Mouse (Mus musculus) layer of hippocampus, postnatal 25 days (tissue): ENCODE results near the gene Alk. TPM values are rescaled to one million over a fixed set of nuclear protein-coding genes. Genes with fewer than 3 reads are reported as not detected.
A peak's percentile ranks its signal among the peaks of the same experiment; 100 is the strongest.

Source experiments
- DNase-seq, 2 experiments: peaks; one replicate each; pipeline ENCODE4 v3.0.0; 2022; ENCODE audit warnings: mixed read lengths in 2 of 2, low spot score in 1 of 2; ENCODE audit errors: extremely low spot score in 1 of 2
- total RNA-seq, 2 experiments: library from RNA; stranded (reverse); gene quantifications; 2 replicates each; pipeline ENCODE4 v1.2.3; 2021

Gene Alk
- total RNA-seq, 2 experiments from 2014 or later = 5.8 to 6.1 TPM

DNA sequence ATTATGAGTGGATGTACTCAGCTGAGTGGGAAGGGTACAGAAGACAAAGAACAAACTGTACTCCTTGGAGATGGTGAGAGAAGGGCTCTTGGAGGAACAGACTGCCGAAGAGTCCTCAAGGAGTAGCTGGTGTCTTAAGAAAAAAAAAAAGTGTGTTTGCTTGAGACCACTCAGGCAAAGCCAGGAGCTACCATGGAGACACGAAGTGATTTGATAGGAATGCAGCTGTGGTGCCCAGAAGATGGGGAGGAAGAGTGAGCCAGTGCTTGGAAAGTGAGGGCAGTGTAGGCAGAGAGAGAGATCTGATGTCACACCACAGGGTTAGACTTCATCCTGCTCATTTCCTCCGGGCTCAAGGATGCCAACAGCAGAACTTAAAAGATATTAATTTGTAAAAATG lies 613.2 kb downstream of the Alk start:
- DNase-seq = no peak

DNA sequence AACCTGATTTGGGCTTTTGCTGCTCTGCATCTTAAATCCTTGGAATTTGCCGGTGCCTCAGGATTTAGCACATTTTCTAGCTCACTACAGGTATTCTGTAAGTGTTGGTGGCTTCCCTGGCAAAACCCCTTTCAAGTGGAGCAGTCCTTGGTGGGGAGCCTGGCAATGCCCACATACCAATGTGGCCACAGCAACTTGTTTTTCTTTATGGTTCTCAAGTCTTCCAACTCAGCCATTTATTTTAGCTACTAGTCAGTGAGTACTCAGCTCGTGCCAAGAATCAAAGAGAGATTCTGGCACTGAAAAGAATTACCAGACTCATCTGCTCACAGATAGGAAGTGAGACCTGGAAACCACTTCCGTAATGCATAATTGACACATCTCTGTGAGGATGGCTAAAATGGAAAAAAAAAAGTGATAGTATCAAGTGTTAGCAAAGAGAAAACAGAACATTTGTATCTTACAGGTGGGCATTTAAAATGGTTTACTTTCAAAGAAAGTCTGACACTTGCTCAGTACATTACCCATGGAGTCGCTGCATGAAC lies 614.2 kb downstream of the Alk start:
- no peak for DNase-seq

DNA sequence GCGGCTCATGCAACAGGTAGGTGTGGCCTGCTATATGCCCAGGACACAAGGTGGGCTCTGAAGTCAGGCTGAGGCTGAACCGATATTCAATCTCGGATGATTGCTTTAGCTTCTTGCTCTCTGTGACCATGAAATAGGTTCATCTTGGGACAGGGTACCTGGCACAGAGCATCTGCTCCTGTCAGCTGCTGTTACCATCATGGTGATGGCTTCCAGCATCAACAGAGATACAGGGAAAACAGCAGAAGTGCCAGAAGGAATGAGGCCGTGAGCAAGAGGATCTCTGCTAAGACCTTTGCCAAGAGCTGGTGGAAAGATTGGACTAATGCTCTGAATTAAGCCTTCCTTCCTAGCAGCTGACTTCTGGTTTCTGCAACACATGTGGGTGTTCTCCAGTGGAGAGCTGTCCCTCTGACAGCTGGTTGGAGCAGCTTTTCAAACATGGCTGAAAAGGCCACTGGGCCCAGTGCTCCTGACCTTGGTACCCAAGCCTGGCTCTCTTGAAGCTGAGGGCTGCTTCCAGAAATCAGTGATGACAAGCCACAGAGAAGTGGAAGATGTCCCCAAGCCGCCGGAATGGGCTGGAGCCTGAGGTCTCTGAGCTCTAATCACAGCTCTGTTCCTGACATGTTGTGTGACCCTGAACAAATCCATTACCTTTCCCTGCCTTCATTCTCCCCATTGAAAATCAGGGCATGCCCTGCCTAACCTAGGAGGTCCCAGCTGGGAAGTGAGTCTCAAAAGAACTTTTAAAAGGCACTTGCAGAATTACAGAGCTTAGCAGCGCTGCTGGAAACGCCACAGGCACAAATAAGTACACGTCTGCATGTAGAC lies 615.5 kb downstream of the Alk start:
- no peak for DNase-seq

DNA sequence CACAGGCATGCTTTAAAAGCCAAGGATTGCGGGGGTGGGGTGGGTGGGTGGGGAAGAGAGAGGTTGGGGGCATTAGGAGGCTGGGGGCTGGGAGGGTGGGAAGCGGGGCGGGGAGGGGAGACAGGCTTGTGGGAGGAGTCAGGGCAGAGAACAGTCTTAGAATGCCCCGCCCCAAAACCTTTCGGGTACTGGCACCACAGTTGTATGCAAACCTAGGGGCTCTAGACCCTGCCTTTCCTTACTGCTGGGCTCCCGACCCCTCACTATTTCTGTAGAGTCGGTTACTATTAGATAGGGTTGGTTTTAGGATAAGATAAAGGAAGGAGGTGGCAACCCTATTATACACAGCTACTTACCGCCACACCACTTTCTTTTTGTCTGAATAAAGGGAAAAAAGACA lies 617.4 kb downstream of the Alk start:
- no peak for DNase-seq

DNA sequence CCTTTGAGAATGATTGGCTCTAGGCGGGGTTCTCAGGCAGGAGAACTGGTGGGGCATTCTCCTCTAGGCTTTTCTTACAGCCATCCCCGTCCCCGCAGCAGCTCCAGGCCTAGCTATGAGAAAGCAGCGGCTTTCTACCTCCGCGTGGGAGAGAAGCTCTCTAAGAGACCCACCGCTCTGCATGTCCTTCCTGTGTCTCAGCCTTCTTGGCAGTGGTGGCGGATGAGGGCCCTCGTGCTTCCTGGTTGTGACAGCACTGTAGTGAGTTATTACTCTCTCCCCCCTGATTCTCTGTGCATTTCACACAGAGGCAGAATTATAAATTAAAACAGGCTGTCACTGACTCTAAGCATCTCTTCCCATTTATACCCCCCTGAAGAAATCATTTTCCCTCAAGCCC lies 618.0 kb downstream of the Alk start:
- DNase-seq = no peak

DNA sequence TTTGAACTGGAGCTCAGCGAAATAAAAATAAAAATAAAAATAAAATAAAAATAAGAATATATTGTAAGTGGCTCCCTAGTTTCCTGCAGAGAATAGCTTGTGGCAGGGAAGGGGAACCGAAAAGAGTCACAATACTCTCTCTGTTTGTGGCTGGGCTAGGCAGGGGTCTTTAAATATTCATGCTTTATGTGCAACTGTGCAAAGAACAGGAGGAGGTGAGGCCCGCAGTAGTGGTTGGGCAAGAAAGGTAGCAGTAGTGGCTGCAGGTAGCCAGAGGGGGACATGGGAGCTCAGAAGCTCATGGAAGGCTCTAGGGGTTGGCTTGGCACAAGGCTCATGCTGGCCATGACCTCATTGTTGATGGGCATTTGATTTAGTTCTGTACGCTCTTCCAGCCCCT lies 623.2 kb downstream of the Alk start:
- no peak for DNase-seq

DNA sequence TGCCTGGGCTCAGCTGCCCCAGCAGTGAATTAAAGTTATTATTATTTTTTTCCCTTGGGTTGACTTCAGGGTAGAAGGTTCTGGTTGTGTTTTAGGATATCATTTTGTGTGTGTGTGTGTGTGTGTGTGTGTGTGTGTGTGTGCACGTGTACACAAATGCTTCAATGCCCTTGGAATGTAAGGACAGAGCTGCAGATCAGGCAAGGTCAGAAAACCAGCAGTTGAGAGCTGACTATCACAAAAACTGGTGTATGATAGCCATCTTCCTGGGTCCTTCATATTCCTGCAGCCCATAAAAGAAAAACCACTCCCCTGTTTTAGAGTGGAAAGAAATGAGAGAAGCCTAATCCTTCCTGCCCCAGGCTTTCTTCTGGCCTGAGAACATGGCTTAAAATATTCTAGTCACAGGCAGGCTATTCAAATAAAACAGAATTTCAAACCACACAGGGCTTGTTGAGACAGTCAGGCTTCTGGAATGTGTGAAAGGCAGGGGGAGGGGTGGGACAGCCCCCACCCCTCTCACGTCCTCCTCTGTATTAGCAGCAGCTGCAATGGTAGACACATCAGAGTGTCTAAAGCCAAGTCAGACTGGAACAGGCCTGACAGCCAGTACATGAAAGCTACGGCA lies 623.8 kb downstream of the Alk start:
- DNase-seq = no peak

DNA sequence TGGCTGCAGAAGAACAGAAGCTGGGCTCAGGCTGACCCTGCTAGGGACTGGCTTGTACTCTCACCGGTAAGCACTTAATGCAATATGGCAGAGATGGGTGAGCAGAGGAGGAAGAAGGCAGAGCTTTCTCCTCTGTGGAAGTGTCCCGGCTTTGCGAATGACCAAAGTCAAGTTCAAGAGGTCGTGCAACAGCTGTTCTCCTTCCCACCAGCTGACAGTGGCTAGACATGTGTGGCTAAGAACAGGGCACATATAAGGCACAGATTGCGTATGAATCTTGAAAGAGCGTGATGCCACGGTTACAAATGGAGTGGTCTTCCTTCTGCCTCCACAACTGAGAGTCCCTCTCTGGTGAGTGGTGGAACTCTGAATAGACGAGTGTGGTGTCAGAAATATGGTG lies 625.3 kb downstream of the Alk start:
- DNase-seq = no peak

DNA sequence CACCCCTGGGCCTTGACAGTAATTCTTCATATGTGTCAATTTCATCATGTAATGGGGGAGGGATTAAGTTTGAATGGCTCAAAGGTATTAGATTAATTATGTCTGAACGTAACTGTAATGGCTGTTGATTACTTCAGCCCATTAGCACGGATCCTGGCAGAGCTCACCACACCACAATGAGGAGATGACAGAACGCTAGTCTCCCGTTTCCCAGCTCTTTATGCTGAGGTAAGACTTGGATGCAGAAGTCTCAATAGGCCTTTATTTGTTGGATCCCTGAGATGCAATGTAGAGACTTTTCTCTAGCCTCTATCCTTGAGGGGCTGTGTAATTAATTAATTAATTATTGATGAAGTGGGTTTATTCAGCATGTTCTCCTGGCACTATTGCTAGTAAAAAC lies 627.8 kb downstream of the Alk start:
- no peak for DNase-seq

DNA sequence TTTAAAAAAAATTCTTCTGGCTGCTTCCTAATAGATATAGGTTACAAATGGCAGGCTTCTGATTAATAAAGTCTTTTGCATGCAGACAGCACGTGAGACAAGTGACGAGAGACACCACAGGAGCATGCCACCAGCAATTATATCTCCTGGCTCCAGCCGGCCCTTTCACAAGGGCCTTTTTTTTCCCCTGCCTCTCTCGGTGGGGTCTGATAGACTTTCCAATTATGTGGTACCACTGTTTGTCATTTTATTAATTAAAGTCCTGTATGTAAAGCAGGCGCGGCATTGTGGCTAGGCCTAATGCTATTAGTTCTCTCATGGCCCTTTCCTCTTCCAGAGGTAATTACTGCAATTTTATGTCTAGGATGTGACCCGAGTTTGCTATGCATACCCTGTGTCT lies 630.7 kb downstream of the Alk start:
- no peak for DNase-seq

DNA sequence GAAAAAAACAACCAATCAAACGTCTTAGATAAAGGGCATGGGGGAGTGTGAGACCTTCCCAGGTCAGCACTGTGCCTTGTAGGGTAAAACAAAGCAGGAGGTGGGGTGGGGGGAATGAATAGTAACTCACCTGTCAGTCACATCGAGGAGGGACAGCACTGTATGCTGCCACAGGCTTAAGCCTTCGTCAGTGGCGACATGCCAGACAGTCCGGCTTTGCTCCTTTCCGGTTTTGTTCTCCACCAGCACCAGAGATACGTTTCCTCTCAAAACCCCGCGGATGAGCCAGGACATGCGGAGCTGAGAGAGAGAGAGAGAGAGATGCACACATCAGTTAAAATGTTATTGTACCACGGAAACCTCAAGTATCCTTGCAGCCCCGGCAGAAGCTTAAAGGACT lies 637.1 kb downstream of the Alk start:
- no peak for DNase-seq

DNA sequence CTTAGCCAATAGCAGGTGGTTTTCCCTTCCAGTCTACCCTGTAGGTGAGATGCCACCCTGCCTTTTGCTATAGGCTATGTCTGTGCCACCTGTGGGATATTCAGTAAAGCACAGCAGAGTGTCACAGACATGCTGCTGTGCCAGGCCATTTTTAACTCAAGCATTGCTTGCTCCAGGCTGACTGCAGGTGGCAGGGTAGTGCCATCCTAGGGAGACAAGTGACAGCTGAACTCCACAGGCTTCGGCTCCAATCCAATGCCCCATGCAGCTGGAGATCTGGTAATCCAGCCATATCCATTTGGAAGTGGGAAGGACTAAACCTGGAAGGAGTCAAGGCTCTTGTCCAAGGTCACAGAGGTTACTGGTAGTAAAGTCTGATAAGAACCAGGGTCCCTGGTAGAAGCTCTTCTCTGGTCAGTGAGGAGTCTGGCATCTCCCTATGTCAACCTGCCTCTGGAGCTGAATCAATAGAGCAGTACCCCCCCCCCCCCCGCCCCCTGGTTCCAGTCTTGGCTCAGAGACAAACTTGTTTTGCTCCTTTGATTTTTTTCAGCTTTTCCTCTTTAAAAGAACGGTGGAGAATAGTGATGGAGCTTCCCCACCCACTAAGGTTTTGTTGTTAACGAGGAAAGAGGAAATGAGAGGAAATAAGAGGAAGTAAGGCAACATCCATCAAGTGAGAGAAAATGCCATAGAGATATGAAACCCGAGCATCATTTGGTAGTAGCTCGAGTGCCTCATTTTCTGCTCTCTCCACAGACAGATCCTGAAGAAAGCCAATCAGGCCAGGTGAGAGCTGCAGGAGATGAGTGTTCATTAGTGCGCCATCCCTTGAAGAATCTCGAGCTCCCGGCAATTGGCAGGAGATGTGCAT lies 638.5 kb downstream of the Alk start:
- DNase-seq = peak; percentile 41 to 57

DNA sequence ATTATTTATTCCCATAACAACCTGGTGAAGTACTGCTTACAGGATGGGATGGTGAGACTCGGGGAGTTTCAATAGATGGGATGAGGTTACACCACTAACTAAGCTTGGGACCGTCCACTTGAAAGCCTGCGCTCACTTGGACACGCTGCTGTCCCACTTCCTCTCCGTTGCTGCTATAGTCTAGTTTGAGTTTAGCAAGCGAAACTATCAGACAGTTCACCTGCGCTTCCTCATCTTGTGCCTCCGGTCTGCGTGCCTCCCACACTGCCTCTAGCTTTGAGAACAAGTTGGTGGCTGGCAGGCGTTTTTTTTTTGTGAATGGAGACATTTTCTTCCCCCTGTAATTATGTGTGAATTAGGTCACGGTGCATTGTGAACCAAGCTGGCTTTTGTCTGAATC lies 639.8 kb downstream of the Alk start:
- DNase-seq = no peak

DNA sequence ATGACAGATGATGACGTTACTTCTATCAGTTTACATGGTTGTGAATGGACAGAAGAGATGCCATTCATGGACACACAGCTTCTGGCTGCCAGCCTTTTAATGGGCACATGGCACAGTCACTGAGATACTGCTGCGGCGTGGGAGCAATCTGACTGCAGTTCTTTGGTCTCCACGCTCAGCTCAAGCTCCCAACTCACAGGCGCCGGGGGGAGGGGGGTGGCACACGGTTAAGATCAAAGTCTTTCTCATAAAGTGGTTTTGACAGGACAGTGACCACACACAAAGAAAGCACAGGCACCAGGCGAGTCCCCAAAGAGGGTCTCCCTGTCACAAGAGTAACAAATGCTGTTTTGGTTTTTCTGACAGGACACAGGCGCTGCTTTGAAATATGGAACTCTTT lies 641.7 kb downstream of the Alk start:
- no peak for DNase-seq

DNA sequence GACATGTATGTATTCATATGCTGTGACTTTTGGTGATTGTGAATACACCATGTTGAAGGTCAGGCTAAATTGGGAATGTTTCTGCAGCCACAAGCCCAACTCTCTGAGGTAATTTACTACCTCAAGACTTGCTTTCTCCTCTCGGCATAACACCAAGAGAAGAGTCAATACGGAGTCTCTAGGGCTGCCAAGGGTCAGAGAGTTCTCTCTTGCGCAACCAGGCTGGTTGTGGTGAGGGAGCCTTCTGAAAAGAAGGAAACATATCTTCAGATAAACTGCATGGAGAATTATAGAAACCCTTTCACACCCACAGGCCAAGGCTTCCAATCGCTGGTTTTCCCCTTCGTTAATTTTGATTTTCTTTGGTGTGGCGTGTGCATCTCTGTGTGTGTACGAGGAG lies 649.4 kb downstream of the Alk start:
- no peak for DNase-seq

DNA sequence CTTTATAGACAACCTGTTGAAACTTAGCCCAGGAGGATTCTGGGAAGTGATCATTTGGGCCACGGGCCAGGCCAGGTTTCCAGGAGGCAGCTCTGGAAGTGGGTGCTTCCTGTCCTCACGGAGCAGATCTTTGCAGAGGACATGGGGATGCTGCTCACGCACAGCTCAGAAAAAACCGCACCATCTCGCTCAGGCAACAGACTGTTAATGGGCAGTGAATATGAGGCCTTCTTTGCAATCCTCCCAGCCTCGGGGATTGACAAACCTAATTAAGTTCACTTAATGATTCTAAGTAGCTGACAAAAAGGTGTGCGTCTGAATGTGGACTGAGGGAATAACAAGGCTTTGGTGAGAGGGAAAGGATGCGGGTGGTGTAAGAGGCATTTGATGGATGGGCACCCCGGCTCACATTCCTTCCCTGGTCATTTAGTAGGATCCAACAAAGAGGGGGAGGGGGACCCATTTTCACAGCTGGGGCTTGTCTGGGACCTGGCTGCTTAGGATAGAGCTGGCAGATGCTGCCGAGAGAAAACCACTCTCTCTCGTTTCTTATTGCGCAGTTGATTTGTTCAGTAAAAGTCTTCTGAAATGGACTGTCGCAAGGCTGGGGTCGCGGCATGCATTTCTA lies 650.1 kb downstream of the Alk start:
- DNase-seq = no peak

DNA sequence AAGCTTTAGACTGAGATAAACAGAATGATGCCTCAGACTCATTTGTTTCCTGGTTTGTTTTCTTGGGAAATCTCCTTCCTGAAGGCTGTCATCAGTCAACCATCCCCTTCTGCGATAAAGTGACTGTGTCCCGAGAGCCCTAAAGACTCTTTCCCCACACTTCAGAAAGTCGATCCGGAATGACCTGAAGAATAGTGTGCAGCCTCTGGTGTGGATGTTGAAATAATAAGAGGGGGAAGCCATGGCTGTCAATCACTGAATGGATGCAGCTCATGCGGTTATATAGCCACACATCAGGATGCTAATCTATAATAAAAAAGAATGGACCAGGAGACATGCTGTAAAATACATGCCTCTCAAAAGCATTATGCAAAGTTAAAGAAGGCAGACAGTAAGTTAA lies 653.5 kb downstream of the Alk start:
- DNase-seq = no peak

DNA sequence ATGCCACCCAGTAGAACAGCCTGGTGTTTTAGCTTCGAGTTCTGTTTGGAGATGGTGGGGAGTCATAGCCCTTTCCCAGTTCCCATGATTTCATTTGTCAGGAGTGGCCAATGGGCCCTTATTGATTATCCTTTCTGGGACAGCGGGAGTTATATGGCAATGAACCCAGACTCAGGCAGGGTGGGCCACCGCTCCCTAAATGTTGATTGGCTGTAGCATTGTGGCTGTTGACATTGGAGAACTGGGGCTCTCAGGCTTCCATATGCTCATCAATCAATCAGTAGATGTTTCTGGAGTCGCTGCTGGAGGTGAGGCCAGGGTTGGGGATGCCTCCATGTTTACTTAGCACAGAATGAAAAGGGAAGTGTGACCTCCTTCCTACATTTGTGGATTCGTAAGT lies 655.7 kb downstream of the Alk start:
- DNase-seq = no peak

DNA sequence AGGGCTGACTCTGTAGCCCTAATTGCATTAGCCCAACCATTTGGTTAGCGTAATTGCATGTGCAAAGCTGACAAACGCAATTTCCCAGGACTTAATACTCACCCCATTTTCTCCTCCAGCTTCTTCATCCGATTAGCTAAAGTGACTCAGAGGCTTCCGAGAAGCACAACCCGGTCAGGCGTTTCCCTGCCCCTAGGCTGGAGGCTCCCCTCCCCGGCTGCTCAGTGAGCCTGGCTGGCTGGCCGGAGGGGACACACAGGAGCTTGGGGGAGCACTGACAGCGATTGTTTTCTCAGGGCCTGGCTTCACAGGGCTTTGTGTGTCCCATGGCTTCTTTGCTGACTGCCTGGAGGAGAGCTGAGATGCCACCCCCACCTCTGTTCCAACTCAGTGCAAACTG lies 657.0 kb downstream of the Alk start:
- no peak for DNase-seq

DNA sequence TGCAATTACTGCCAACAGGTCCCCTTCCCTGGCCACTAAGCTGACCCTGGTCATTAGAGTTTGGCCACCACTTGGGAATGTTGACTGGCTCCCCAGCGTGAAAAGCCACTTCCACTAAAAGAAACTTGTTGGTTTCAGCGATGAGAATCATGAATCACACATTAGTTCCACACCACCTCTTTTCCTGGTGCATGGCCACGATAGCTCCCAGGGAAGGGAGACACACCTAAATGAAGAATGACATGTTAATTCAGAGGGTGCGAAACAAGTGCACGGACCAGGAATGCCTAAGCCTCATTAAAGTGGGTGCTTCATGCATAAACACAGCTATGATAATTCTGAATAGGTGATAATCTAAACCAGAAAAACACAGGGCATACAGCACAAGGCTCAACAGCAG lies 660.4 kb downstream of the Alk start:
- DNase-seq = no peak

DNA sequence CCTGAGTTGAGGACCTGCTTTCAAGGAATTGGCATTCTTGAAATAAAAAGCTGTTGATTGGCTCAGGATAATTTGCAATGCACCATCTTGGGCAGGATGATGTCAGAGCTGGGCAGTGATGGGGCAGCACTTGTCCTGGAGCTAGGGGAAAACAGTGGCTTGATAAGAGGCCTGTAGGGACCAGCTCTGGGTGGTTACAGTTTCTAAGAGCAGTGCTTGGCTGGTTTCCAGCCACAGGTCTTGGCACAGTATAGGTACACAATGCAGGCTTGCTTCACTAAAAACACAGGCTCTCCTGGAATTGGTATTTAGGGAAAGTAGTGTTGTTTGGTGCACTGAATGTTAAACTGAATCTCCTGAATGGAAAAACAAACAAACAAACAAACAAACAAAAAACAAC lies 662.4 kb downstream of the Alk start:
- no peak for DNase-seq
